Mouse (Mus musculus): ENCODE results near the gene Gm4559. TPM values are rescaled to one million over a fixed set of nuclear protein-coding genes. Genes with fewer than 3 reads are reported as not detected.
"Not testable (repeated sequence)": the region's sequence is repeated elsewhere in the genome, so short reads cannot be mapped to it uniquely, and the experiment has no call there.

Gm4559 gene
- polyA plus RNA-seq, 1 experiment from 2014 or later: not detected

DNA sequence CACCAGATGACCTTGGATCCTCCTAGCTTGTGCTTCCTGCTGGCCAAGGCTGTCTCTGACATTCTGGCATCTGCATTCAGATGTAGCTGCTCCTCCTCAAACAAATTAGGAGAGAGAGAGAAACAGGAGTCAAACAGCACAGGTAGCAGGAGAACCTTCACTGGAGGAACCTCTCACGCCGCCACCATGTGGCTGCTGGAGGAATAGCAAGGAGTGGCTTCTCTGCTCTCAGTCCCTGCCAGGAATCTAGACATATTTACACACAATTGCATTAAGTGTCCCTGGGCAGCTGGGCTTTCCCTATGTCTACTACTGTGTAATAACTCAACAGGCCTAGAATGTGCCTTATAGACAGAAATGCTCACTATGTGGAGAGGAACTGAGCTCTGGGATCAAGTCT, 19.7 kb upstream of the Gm4559 start:
- ATAC-seq (ENCODE audit: insufficient read depth) (peak; percentile 52; the same call in 1 of the 2 replicates), DNase-seq (peak; percentile 71)
- not testable (repeated sequence) for H3K27ac ChIP-seq (ENCODE audit: low read depth); H3K4me3 ChIP-seq (ENCODE audit: low read depth, low read length); H3K4me1 ChIP-seq (ENCODE audit: insufficient read depth); H3K36me3 ChIP-seq (ENCODE audit: insufficient read depth); H3K9me3 ChIP-seq (ENCODE audit: low read depth, low read length); H3K9ac ChIP-seq; H3K4me2 ChIP-seq; H3K27me3 ChIP-seq (ENCODE audit: insufficient read depth, low read length)
- peak; percentile 78 for TF ChIP-seq CTCF (IDR thresholded peaks at IDR 0.05; ENCODE audit: low read depth)
- WGBS: 0% methylated on average over 2 of the region's 2 CpGs

DNA sequence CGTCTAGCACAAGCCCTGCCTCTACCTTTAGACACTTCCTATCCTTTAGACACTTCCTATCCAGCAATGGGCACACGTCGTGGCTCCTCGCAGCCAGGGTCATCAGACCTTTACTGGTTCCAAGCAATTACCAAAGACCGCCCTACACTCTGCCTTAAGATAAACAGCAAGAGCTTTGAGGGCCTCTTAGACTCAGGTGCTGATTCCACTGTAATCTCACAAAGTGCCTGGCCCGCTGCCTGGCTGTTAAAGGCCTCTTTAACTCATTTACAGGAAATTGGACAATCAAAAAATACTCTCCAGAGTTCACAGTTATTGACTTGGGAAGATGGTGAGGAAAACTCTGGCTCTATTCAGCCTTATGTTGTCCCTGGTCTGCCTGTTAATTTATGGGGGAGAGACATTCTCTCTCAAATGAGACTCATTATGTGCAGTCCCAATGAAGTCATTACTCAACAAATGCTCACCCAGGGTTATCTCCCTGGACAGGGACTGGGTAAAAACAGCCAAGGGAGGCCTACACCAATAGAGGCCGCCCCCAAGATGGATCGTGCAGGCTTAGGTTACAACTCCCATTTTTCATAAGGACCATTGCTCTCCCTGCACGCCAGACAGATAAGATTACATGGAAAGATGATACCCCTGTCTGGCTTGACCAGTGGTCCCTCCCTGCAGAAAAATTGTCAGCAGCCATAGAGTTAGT, 11.9 kb upstream of the Gm4559 start:
- H3K4me1 ChIP-seq (ENCODE audit: insufficient read depth); H3K4me2 ChIP-seq; DNase-seq; H3K4me3 ChIP-seq (ENCODE audit: low read depth, low read length); H3K9ac ChIP-seq; H3K27me3 ChIP-seq (ENCODE audit: insufficient read depth, low read length); H3K36me3 ChIP-seq (ENCODE audit: insufficient read depth); H3K27ac ChIP-seq (ENCODE audit: low read depth); H3K9me3 ChIP-seq (ENCODE audit: low read depth, low read length); ATAC-seq (ENCODE audit: insufficient read depth): not testable (repeated sequence)
- WGBS: 30% methylated on average over 9 of the region's 9 CpGs

DNA sequence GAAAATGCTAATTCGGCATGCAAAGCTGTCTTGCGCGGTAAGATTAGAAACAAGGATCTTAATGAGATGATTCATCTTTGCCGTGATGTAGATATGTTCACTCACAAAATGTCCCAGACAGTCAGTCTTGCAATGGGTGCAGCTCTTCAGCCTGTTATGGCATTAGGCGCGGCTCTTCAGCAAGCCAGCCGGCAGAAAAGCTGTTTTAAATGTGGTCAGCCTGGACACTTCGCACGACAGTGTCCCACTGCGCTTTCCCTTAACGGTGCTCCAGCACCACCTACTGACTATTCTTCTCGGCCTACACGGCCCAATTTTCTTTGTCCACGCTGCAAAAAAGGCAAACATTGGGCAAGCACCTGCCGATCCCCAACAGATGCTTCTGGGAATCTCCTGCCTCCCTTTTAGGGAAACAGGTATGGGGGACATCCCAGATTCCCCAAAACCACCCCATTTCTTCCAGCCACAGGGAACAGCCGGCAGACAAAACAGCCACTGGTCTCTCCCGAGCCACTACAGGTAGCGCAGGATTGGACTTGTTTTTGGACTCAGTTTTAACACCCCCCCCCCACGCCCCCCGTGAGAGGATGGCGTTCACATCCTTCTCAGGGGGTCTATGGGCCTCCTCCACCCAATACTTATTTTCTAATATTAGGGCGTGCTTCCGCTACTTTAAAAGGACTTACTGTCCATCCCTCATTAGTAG, 11.1 kb upstream of the Gm4559 start:
- ATAC-seq (ENCODE audit: insufficient read depth) (peak; percentile 76), DNase-seq (peak; percentile 78)
- no peaks in the 10 kb centered on the region for H3K27me3 ChIP-seq (ENCODE audit: insufficient read depth, low read length)
- H3K9ac ChIP-seq: peak overlapping the region; percentile 32; the same call in 1 of the 2 replicates
- H3K9me3 ChIP-seq (ENCODE audit: low read depth, low read length): no peaks in the 10 kb centered on the region
- peak overlapping the region; percentile 48 for H3K4me3 ChIP-seq (ENCODE audit: low read depth, low read length)
- H3K4me2 ChIP-seq: peak overlapping the region; percentile 78
- H3K36me3 ChIP-seq (ENCODE audit: insufficient read depth): no peaks in the 10 kb centered on the region
- H3K4me1 ChIP-seq (ENCODE audit: insufficient read depth): no peaks in the 10 kb centered on the region
- peak; percentile 61 for TF ChIP-seq CTCF (IDR thresholded peaks at IDR 0.05; ENCODE audit: low read depth)
- WGBS: 16% methylated on average over 23 of the region's 23 CpGs
- peak overlapping the region; percentile 0; the same call in 1 of the 2 replicates for H3K27ac ChIP-seq (ENCODE audit: low read depth)

DNA sequence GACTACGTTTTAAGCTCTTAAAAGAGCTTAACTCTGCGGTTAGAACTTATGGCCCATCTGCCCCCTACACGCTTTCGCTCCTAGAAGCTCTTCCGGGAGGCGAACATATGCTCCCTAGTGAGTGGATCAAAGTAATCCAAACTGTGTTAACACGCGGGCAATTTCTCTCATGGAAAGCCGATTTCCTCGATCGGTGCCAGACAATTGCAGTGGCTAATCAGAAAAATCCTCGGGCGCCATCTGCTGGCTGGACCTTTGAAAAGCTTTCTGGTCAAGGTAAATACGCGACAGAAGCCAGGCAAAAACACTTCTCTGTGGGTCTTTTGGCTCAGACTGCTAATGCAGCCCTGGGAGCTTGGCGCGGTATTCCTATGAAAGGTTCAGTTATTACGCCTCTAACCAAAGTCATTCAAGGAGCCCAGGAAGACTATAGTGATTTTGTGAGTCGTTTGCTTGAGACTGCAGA, 10.5 kb upstream of the Gm4559 start:
- no peaks in the 10 kb centered on the region for H3K4me1 ChIP-seq (ENCODE audit: insufficient read depth)
- peak; percentile 100 for DNase-seq
- peak overlapping the region; percentile 65 for H3K9ac ChIP-seq
- peak; percentile 88 for ATAC-seq (ENCODE audit: insufficient read depth)
- H3K4me3 ChIP-seq (ENCODE audit: low read depth, low read length): peak overlapping the region; percentile 48
- H3K36me3 ChIP-seq (ENCODE audit: insufficient read depth): no peaks in the 10 kb centered on the region
- H3K27ac ChIP-seq (ENCODE audit: low read depth): peak overlapping the region; percentile 94
- H3K4me2 ChIP-seq: peak overlapping the region; percentile 78
- H3K9me3 ChIP-seq (ENCODE audit: low read depth, low read length): no peaks in the 10 kb centered on the region
- H3K27me3 ChIP-seq (ENCODE audit: insufficient read depth, low read length): no peaks in the 10 kb centered on the region
- peak; percentile 82 for TF ChIP-seq CTCF (IDR thresholded peaks at IDR 0.05; ENCODE audit: low read depth)
- WGBS: under 1% methylated on average over 19 of the region's 19 CpGs

- Histone ChIP-seq H3K4me1 (ENCODE audit: insufficient read depth) (no peaks in the 10 kb centered on the region), H3K9me3 (ENCODE audit: low read depth, low read length) (no peaks in the 10 kb centered on the region), H3K4me2 (peak overlapping the region; percentile 78), H3K9ac (peak overlapping the region; percentile 65), H3K4me3 (ENCODE audit: low read depth, low read length) (peak overlapping the region; percentile 48), H3K27ac (ENCODE audit: low read depth) (peak overlapping the region; percentile 94), H3K27me3 (ENCODE audit: insufficient read depth, low read length) (no peaks in the 10 kb centered on the region), H3K36me3 (ENCODE audit: insufficient read depth) (no peaks in the 10 kb centered on the region)
- ATAC-seq (ENCODE audit: insufficient read depth): peak; percentile 86
- WGBS: under 1% methylated on average over 38 of the region's 38 CpGs
- peak; percentile 88 for DNase-seq
- peak; percentile 39 for TF ChIP-seq CTCF (IDR thresholded peaks at IDR 0.05; ENCODE audit: low read depth)
These were observed 9.9 kb upstream of the Gm4559 start for GRCm38 (mm10) chr7:142284023-142284591.

DNA sequence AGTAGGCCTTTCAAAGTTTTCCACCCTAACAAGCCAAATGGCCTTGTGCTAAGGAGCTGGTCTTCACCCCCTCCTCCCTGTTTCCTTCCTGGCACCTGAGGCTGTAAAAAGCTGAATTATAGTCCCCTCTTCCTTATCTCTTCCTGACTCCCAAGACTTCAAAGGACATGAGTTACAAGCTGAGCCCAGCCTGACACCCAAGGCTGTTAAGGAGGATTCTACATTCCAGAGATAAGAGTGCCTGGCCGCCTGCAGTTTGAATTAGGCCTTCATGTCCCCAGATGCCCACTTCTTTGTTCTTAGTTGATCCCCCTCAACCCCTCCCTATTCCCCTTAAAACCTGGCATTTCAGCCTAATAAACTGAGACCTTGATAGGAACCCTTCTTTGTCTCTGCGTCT, 8.7 kb upstream of the Gm4559 start:
- not testable (repeated sequence) for H3K4me3 ChIP-seq (ENCODE audit: low read depth, low read length); H3K36me3 ChIP-seq (ENCODE audit: insufficient read depth); H3K4me1 ChIP-seq (ENCODE audit: insufficient read depth); ATAC-seq (ENCODE audit: insufficient read depth); H3K27me3 ChIP-seq (ENCODE audit: insufficient read depth, low read length); H3K27ac ChIP-seq (ENCODE audit: low read depth); H3K9me3 ChIP-seq (ENCODE audit: low read depth, low read length)
- WGBS: 16% methylated on average over 2 of the region's 2 CpGs
- peak overlapping the region; percentile 78 for H3K4me2 ChIP-seq
- peak; percentile 11 for DNase-seq
- peak overlapping the region; percentile 65; the same call in 1 of the 2 replicates for H3K9ac ChIP-seq

GRCm38 (mm10) chr7:142279291-142279690, 5.1 kb upstream of the Gm4559 start:
- not testable (repeated sequence) for H3K27ac ChIP-seq (ENCODE audit: low read depth); H3K9me3 ChIP-seq (ENCODE audit: low read depth, low read length); ATAC-seq (ENCODE audit: insufficient read depth); DNase-seq; H3K27me3 ChIP-seq (ENCODE audit: insufficient read depth, low read length); H3K4me1 ChIP-seq (ENCODE audit: insufficient read depth); H3K9ac ChIP-seq; H3K4me3 ChIP-seq (ENCODE audit: low read depth, low read length); H3K36me3 ChIP-seq (ENCODE audit: insufficient read depth); H3K4me2 ChIP-seq
- 67% methylated on average over 1 of the region's 1 CpGs for WGBS
- TF ChIP-seq CTCF (IDR thresholded peaks at IDR 0.05; ENCODE audit: low read depth): 0 out of 2 replicates have a peak, but pooled peaks have one; percentile 31
